Mouse (Mus musculus) stomach, embryonic 15.5 days (tissue): ENCODE data around the gene Fasl. TPM values are rescaled to one million over a fixed set of nuclear protein-coding genes. Genes with fewer than 3 reads are reported as not detected.

Experiments
- ATAC-seq: fragments of 200-750 bp; cut with Nextera tagmentation; 2 replicates; pipeline ENCODE4 v1.8.0; 2017; ENCODE audit warnings: low read depth, moderate number of reproducible peaks, moderate TSS enrichment; ENCODE audit not compliant: insufficient read depth, low FRiP score
- H3K27ac ChIP-seq: fragments of 300-500 bp; sonication (generic); 2 replicates; pipeline ENCODE4 v1.5.1; 2015; ENCODE audit warnings: mild to moderate bottlenecking, inconsistent platforms
- H3K27me3 ChIP-seq: fragments of 300-500 bp; sonication (generic); replicated peaks from 2 replicates; pipeline ENCODE4 v1.6.1; 2015; ENCODE audit warnings: inconsistent platforms
- H3K36me3 ChIP-seq: fragments of 300-500 bp; sonication (generic); 2 replicates; pipeline ENCODE4 v1.6.1; 2015; ENCODE audit warnings: inconsistent platforms
- H3K4me1 ChIP-seq: fragments of 300-500 bp; sonication (generic); 2 replicates; pipeline ENCODE4 v1.6.1; 2015; ENCODE audit warnings: inconsistent platforms
- H3K4me2 ChIP-seq: fragments of 300-500 bp; sonication (generic); 2 replicates; pipeline ENCODE4 v1.6.1; 2015; ENCODE audit warnings: mild to moderate bottlenecking, inconsistent platforms
- H3K4me3 ChIP-seq: fragments of 300-500 bp; sonication (generic); replicated peaks from 2 replicates; pipeline ENCODE4 v1.5.1; 2015; ENCODE audit warnings: inconsistent platforms
- H3K9ac ChIP-seq: fragments of 300-500 bp; sonication (generic); 2 replicates; pipeline ENCODE4 v1.6.1; 2015; ENCODE audit warnings: inconsistent platforms
- H3K9me3 ChIP-seq: fragments of 300-500 bp; sonication (generic); 2 replicates; pipeline ENCODE4 v1.6.1; 2016; ENCODE audit warnings: inconsistent platforms
- WGBS: fragments of 180-500 bp; shearing (Covaris S2); methylation state at CpG from one replicate; pipeline ENCODE4 v1.1.7; 2015; 5-methylcytosine and 5-hydroxymethylcytosine counted together
- polyA plus RNA-seq: library from polyadenylated mRNA; unstranded; fragments of >200 nt; fragmentation: Nextera tagmentation; extraction: Ambion mirVana; gene quantifications from 2 replicates; pipeline ENCODE4 v1.2.1, GENCODE M21; 2015

The Fasl gene
- polyA plus RNA-seq, 1 experiment from 2014 or later, result not detected

DNA sequence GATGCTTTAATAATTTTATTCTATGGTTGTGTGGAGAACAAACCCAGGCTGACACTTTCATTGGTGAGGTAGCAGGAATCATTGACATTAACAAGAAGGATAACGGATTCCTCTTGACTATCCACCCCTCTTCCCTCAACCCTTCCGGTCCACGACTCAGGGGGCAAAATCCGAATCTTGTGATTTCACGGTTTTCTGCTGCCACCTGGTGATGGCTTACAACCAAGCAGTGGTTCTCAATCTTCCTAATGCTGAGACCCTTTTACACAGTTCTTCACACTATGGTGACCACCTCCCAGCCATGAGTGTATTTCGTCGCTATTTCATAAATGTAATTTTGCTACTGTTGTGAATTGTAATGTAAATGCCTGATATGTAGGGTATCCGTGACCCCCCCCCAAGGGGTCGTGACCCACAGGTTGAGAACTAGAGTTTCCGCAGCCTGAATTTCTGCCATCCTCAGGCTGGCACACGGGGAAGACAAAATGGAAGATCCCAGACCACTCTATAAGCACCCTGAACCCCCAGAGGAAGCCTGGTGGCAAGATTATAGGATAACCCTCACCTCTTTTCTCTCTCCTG lies 52.7 kb downstream of the Fasl start:
- H3K36me3 ChIP-seq, result no peaks in the 10 kb centered on the region
- peak; percentile 14; the same call in 1 of the 2 replicates for ATAC-seq
- H3K4me2 ChIP-seq, result no peak overlapping the region
- no peak overlapping the region for H3K4me3 ChIP-seq
- H3K27me3 ChIP-seq, result no peaks in the 10 kb centered on the region
- no peak overlapping the region for H3K9ac ChIP-seq
- no peak overlapping the region for H3K27ac ChIP-seq
- H3K4me1 ChIP-seq, result no peaks in the 10 kb centered on the region
- WGBS, result 53% methylated on average over 11 of the region's 11 CpGs
- no peaks in the 10 kb centered on the region for H3K9me3 ChIP-seq

GRCm38 (mm10) chr1:161734741-161735211 lies 53.5 kb downstream of the Fasl start:
- H3K4me2 ChIP-seq, result no peak overlapping the region
- H3K4me1 ChIP-seq, result no peaks in the 10 kb centered on the region
- H3K27me3 ChIP-seq, result no peaks in the 10 kb centered on the region
- no peak overlapping the region for H3K4me3 ChIP-seq
- H3K9me3 ChIP-seq, result no peaks in the 10 kb centered on the region
- no peaks in the 10 kb centered on the region for H3K36me3 ChIP-seq
- H3K27ac ChIP-seq, result no peak overlapping the region
- no peak overlapping the region for H3K9ac ChIP-seq
- ATAC-seq, result no peak
- 77% methylated on average over 14 of the region's 14 CpGs for WGBS

GRCm38 (mm10) chr1:161734314-161734713 lies 54.0 kb downstream of the Fasl start:
- H3K4me2 ChIP-seq, result no peak overlapping the region
- no peaks in the 10 kb centered on the region for H3K4me1 ChIP-seq
- H3K36me3 ChIP-seq, result no peaks in the 10 kb centered on the region
- no peaks in the 10 kb centered on the region for H3K9me3 ChIP-seq
- no peak overlapping the region for H3K9ac ChIP-seq
- H3K27me3 ChIP-seq, result no peaks in the 10 kb centered on the region
- ATAC-seq, result no peak
- 87% methylated on average over 11 of the region's 11 CpGs for WGBS
- H3K27ac ChIP-seq, result no peak overlapping the region
- H3K4me3 ChIP-seq, result no peak overlapping the region

Other genes starting within 250 kb of the Fasl start
- gene Suco, start 88.2 kb upstream of the Fasl start, polyA plus RNA-seq, result 19.2 and 19.3 TPM in 2 replicates
- 32.5 and 35.8 TPM in 2 replicates for gene Pigc, start 180.7 kb upstream of the Fasl start, polyA plus RNA-seq
- gene 4930558K02Rik, start 191.1 kb upstream of the Fasl start, polyA plus RNA-seq, result not detected in 2 replicates